Mouse (Mus musculus) thymus, adult 2 months (tissue): Measurements from ENCODE around the gene Frat2.

Experiments
- CTCF ChIP-seq: fragments of 200-500 bp; IDR thresholded peaks from 2 replicates; pipeline ENCODE4 v1.5.1; 2012; ENCODE audit warnings: mild to moderate bottlenecking, control low read depth, low read length, moderate library complexity, borderline replicate concordance; ENCODE audit not compliant: control insufficient read depth, poor library complexity, insufficient read depth; ENCODE audit errors: extremely low read depth
- POLR2A ChIP-seq: fragments of 200-500 bp; IDR thresholded peaks from 2 replicates; pipeline ENCODE4 v1.6.1; 2012; ENCODE audit warnings: mild to moderate bottlenecking, low read length, control low read depth, moderate library complexity; ENCODE audit not compliant: control insufficient read depth, poor library complexity, insufficient read depth; ENCODE audit errors: extremely low read depth

DNA sequence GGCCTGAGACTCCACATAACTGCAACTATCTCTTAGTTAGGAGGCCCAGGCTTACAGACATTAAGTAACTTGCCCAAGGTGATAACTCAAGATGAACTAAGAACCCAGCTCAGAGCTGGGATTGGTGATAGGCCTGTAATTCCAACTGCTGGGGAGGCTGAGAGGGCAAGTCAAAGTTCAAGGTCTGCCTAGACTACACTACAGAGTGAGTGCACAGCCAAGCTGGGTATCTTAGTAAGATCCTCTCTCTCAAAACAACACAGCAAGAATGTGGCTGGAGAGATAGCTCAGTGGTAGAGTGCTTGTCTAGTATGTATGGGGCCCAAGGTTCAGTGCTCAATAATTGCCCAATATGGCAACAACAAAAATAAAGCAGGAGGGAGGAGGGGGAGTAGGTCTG lies 40.3 kb upstream of the Frat2 start:
- TF ChIP-seq CTCF: no peak
- TF ChIP-seq POLR2A: no peak
